Mouse (Mus musculus): ENCODE results near the gene Filip1. TPM values are rescaled to one million over a fixed set of nuclear protein-coding genes. Genes with fewer than 3 reads are reported as not detected.
A peak's percentile ranks its signal among the peaks of the same experiment; 100 is the strongest.

Gene Filip1
- polyA plus RNA-seq, 1 experiment from 2014 or later = 10.4 TPM

DNA sequence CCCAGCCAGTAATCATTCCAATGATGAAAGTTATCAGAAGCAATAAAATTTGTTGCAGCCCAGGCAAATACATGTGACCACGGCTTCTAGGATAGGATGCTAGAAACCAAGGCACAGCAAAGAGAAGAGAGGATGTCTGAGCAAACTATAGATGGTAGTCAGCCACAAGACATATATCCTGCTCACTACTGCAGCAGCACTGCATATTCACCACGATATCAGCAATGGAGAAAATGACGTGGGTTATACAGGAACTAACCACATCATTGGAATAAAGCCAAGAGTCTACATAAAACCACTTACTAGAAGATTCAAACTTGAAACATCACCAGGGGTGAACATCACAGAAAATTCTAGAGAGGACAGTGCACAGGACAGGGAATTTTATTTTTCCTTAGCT is 113.8 kb downstream of the Filip1 start:
- H3K27me3 ChIP-seq (replicated peaks; ENCODE audit: control insufficient read depth, insufficient read depth, low read length) = no peaks in the 10 kb centered on the region
- H3K4me3 ChIP-seq (ENCODE audit: low read depth, low read length) = no peak overlapping the region
- 50% methylated on average over 3 of the region's 3 CpGs for WGBS
- DNase-seq (ENCODE audit: low spot score) (no peak), ATAC-seq (ENCODE audit: low read depth) (no peak)
- no peaks in the 10 kb centered on the region for H3K36me3 ChIP-seq (ENCODE audit: control insufficient read depth, insufficient read depth, low read length)
- H3K9me3 ChIP-seq (ENCODE audit: control insufficient read depth, low read length) = no peaks in the 10 kb centered on the region
- no peak overlapping the region for H3K27ac ChIP-seq (replicated peaks; ENCODE audit: low read depth, low read length)
- no peak overlapping the region for H3K4me2 ChIP-seq (ENCODE audit: low read depth, low read length)
- H3K4me1 ChIP-seq (ENCODE audit: control insufficient read depth, insufficient read depth, low read length) = no peaks in the 10 kb centered on the region
- no peak overlapping the region for H3K9ac ChIP-seq (ENCODE audit: low read depth, low read length)

DNA sequence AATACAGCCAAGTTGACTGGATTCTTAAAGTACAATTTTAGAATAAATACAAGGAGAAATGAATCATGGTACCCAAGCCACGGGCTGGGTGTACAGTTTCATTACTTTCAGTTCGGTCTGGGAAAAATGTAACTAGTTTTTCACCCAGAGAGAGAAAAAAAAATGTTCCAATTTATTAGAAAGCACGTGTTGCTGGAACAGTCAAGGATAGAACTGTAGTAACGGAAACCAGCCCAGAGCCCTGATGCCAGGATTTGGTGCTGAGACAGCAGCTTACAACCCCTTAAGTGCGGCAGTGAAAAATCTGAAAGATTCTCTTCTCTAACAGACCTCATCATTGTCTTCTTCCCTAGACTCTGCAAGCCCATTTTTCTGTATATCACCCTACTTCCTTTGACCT is 118.0 kb downstream of the Filip1 start:
- no peaks in the 10 kb centered on the region for H3K36me3 ChIP-seq (ENCODE audit: control insufficient read depth, insufficient read depth, low read length)
- WGBS = 38% methylated on average over 5 of the region's 5 CpGs
- no peak overlapping the region for H3K4me2 ChIP-seq (ENCODE audit: low read depth, low read length)
- no peak overlapping the region for H3K4me3 ChIP-seq (ENCODE audit: low read depth, low read length)
- no peaks in the 10 kb centered on the region for H3K4me1 ChIP-seq (ENCODE audit: control insufficient read depth, insufficient read depth, low read length)
- H3K27ac ChIP-seq (replicated peaks; ENCODE audit: low read depth, low read length) = no peak overlapping the region
- ATAC-seq (ENCODE audit: low read depth) (no peak), DNase-seq (ENCODE audit: low spot score) (peak; percentile 53)
- H3K9ac ChIP-seq (ENCODE audit: low read depth, low read length) = no peak overlapping the region
- no peaks in the 10 kb centered on the region for H3K9me3 ChIP-seq (ENCODE audit: control insufficient read depth, low read length)
- H3K27me3 ChIP-seq (replicated peaks; ENCODE audit: control insufficient read depth, insufficient read depth, low read length) = no peaks in the 10 kb centered on the region

DNA sequence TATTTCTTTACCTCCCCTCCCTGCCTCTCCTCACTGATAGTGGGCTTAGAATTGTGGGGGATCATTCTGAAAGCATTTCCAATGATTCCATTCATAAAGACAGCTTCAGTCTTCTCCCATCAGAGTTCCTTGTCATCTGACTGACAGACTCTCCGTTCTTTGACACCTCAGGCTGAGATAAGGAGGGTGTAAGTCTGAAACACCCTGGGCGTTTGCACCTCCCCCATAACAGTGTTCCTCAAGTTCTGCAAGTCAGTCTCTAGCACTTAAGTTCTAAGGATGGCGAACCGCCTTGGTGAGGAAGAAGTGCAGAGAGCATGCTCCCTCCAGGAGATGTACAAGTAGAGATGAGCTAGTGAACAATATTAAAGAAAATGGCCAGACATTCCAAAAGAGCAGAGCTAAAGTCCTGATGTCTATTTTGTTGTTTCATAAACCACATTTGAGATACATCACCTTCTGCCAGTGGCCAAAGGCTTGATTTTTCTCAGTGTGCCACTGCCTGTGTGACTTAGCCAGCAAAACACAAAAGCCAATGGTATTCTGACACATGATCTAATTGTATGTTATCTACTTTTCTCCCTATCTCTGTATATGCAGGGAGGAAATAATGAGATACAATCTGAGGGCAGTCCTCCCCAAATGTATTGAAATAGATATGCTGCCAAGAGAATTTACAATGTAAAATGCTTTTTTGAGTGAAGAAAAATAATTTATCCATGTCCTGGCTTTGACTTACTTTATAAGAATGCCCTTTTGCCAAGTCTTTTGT is 118.6 kb downstream of the Filip1 start:
- H3K4me3 ChIP-seq (ENCODE audit: low read depth, low read length) = no peak overlapping the region
- H3K36me3 ChIP-seq (ENCODE audit: control insufficient read depth, insufficient read depth, low read length) = no peaks in the 10 kb centered on the region
- H3K4me2 ChIP-seq (ENCODE audit: low read depth, low read length) = no peak overlapping the region
- no peak overlapping the region for H3K27ac ChIP-seq (replicated peaks; ENCODE audit: low read depth, low read length)
- no peak overlapping the region for H3K9ac ChIP-seq (ENCODE audit: low read depth, low read length)
- H3K9me3 ChIP-seq (ENCODE audit: control insufficient read depth, low read length) = no peaks in the 10 kb centered on the region
- no peak for DNase-seq (ENCODE audit: low spot score)
- ATAC-seq (ENCODE audit: low read depth) = no peak
- no peaks in the 10 kb centered on the region for H3K4me1 ChIP-seq (ENCODE audit: control insufficient read depth, insufficient read depth, low read length)
- 69% methylated on average over 4 of the region's 4 CpGs for WGBS
- H3K27me3 ChIP-seq (replicated peaks; ENCODE audit: control insufficient read depth, insufficient read depth, low read length) = no peaks in the 10 kb centered on the region

DNA sequence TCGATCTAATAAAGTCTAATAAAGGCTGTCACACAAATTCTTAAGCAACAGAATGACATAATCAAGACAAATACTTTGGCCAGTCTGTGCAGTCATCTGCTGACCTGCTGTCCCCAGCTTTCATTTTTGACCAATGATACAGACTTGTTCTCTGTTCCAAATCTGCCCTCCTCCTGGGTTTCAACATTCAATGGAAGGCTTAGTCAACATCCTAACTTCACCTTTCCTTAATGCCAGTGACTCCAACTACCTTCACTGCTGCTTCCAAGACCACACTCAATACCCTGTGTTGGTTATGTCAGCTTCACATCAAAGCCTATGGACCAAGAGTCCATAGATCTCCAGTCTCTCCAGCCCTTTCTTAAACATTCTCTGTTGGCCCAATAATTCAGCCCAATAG is 120.5 kb downstream of the Filip1 start:
- no peaks in the 10 kb centered on the region for H3K27me3 ChIP-seq (replicated peaks; ENCODE audit: control insufficient read depth, insufficient read depth, low read length)
- no peak overlapping the region for H3K4me2 ChIP-seq (ENCODE audit: low read depth, low read length)
- H3K9ac ChIP-seq (ENCODE audit: low read depth, low read length) = no peak overlapping the region
- H3K9me3 ChIP-seq (ENCODE audit: control insufficient read depth, low read length) = no peaks in the 10 kb centered on the region
- no peak for DNase-seq (ENCODE audit: low spot score)
- H3K27ac ChIP-seq (replicated peaks; ENCODE audit: low read depth, low read length) = no peak overlapping the region
- WGBS = 83% methylated on average over 1 of the region's 1 CpGs
- no peak for ATAC-seq (ENCODE audit: low read depth)
- H3K36me3 ChIP-seq (ENCODE audit: control insufficient read depth, insufficient read depth, low read length) = no peaks in the 10 kb centered on the region
- H3K4me3 ChIP-seq (ENCODE audit: low read depth, low read length) = no peak overlapping the region
- H3K4me1 ChIP-seq (ENCODE audit: control insufficient read depth, insufficient read depth, low read length) = no peaks in the 10 kb centered on the region

DNA sequence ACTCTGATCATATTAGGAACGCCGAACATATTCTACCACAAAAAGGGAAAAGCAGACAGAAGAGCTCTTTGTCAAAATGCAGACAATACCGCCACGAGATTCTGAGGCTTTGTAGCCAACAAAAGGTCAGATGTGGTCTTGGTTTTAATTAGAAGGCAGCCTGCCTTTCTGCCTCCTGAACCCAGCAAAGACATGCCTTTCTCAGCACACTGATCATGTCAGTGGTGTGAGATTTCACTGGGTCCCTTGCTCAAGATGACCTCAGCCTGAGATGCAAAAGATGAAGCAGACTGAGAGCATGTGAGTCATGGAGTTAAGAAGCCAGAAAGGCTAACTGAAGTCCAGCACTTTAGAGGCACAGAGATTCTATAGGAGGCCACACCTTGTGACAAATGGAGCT is 122.2 kb downstream of the Filip1 start:
- DNase-seq (ENCODE audit: low spot score) (no peak), ATAC-seq (ENCODE audit: low read depth) (no peak)
- H3K9me3 ChIP-seq (ENCODE audit: control insufficient read depth, low read length) = no peaks in the 10 kb centered on the region
- H3K4me3 ChIP-seq (ENCODE audit: low read depth, low read length) = no peak overlapping the region
- no peaks in the 10 kb centered on the region for H3K4me1 ChIP-seq (ENCODE audit: control insufficient read depth, insufficient read depth, low read length)
- no peak overlapping the region for H3K9ac ChIP-seq (ENCODE audit: low read depth, low read length)
- H3K27me3 ChIP-seq (replicated peaks; ENCODE audit: control insufficient read depth, insufficient read depth, low read length) = no peaks in the 10 kb centered on the region
- 29% methylated on average over 4 of the region's 4 CpGs for WGBS
- no peak overlapping the region for H3K27ac ChIP-seq (replicated peaks; ENCODE audit: low read depth, low read length)
- H3K4me2 ChIP-seq (ENCODE audit: low read depth, low read length) = no peak overlapping the region
- H3K36me3 ChIP-seq (ENCODE audit: control insufficient read depth, insufficient read depth, low read length) = no peaks in the 10 kb centered on the region

DNA sequence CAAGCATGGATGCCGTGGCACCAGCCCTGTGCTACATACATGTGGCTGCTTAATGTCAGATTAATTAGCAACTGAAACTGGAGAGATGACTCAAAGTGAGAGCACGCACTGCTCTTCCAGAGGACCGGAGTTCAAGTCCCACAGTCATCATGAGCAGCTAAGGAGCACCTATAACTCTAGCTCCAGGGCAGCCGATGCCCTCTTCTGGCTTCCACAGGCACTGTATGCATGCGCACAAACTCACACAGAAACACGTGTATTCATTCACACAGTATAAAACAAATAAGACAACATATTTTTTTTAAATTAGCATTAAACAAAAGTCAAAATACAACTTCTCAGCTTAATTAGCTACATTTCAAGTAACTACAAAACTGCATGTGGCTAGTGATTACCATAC is 123.5 kb downstream of the Filip1 start:
- H3K4me1 ChIP-seq (ENCODE audit: control insufficient read depth, insufficient read depth, low read length) = no peaks in the 10 kb centered on the region
- ATAC-seq (ENCODE audit: low read depth) (no peak), DNase-seq (ENCODE audit: low spot score) (no peak)
- 84% methylated on average over 6 of the region's 6 CpGs for WGBS
- no peak overlapping the region for H3K27ac ChIP-seq (replicated peaks; ENCODE audit: low read depth, low read length)
- no peaks in the 10 kb centered on the region for H3K27me3 ChIP-seq (replicated peaks; ENCODE audit: control insufficient read depth, insufficient read depth, low read length)
- no peaks in the 10 kb centered on the region for H3K36me3 ChIP-seq (ENCODE audit: control insufficient read depth, insufficient read depth, low read length)
- H3K4me2 ChIP-seq (ENCODE audit: low read depth, low read length) = no peak overlapping the region
- H3K9me3 ChIP-seq (ENCODE audit: control insufficient read depth, low read length) = no peaks in the 10 kb centered on the region
- no peak overlapping the region for H3K4me3 ChIP-seq (ENCODE audit: low read depth, low read length)
- H3K9ac ChIP-seq (ENCODE audit: low read depth, low read length) = no peak overlapping the region

DNA sequence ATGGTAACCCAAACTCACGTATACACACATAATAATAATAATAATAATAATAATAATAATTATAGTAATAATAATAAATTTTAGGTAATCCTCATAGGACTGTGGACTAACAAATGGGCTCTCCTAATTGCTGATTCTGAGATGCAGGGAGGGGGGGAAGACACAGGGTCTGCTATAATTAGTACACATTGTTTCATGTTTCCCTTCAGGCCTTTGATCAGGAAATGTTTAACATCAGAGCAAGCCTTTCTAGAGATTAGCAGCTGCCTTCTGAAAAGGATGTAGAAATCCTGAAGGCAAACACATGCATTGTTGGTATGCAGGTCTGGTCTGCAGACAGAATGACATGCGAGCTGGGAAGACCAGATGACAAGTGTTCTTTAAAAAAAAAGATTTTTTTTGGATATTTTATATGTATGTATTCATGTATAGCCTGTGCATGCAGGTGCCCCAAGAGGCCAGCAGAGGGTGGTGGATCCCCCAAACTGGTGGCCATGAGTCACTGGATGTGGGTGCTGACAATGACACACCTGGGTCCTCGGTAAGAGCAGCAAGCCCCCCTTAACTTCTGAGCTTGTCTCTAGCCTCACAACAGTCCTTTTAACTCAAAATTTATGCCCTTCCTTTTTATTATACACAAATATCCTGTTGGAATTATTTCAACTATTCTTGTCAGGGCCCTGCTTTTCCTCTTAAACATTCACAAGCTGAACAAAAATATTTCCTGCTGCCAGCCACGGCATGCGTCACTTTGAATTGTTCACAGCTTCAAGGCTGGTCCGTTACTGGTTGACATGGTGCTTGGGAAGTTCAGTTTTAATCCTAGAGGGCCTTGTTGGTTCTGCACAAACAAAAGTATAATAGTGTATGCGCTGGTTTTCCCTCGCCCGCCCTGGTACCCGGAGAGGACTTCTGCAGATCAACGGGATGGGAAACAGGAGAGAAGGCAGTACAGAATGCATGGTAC is 127.1 kb downstream of the Filip1 start:
- no peak overlapping the region for H3K4me3 ChIP-seq (ENCODE audit: low read depth, low read length)
- no peak overlapping the region for H3K9ac ChIP-seq (ENCODE audit: low read depth, low read length)
- ATAC-seq (ENCODE audit: low read depth) (no peak), DNase-seq (ENCODE audit: low spot score) (peak; percentile 20)
- H3K4me2 ChIP-seq (ENCODE audit: low read depth, low read length) = no peak overlapping the region
- H3K9me3 ChIP-seq (ENCODE audit: control insufficient read depth, low read length) = no peaks in the 10 kb centered on the region
- H3K36me3 ChIP-seq (ENCODE audit: control insufficient read depth, insufficient read depth, low read length) = no peaks in the 10 kb centered on the region
- WGBS = 70% methylated on average over 11 of the region's 11 CpGs
- no peaks in the 10 kb centered on the region for H3K27me3 ChIP-seq (replicated peaks; ENCODE audit: control insufficient read depth, insufficient read depth, low read length)
- 0 out of 2 replicates have a peak overlapping the region, but pooled peaks have one; percentile 19 for H3K27ac ChIP-seq (replicated peaks; ENCODE audit: low read depth, low read length)
- H3K4me1 ChIP-seq (ENCODE audit: control insufficient read depth, insufficient read depth, low read length) = no peaks in the 10 kb centered on the region

DNA sequence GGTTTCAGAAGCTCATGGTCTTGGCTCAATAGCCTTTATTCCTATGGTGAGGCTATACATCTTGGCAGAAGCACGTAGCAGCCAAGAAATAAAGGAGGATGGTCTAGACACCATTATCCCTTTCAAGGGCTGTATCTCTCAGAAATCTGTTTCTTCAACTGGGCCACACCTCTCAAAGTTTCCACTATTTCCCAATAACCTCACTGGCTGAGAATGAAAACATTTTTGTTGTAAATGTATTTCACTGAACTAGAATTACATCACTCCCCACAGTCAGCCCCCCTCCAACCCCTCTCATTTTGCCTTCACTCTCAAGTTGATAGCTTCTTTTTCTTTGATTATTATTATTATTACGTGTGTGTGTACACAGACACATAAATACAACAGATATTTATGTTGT is 129.5 kb downstream of the Filip1 start:
- Histone ChIP-seq H3K36me3 (ENCODE audit: control insufficient read depth, insufficient read depth, low read length) (no peaks in the 10 kb centered on the region), H3K27ac (replicated peaks; ENCODE audit: low read depth, low read length) (no peak overlapping the region), H3K4me3 (ENCODE audit: low read depth, low read length) (no peak overlapping the region), H3K9me3 (ENCODE audit: control insufficient read depth, low read length) (no peaks in the 10 kb centered on the region), H3K4me2 (ENCODE audit: low read depth, low read length) (no peak overlapping the region), H3K27me3 (replicated peaks; ENCODE audit: control insufficient read depth, insufficient read depth, low read length) (no peaks in the 10 kb centered on the region), H3K4me1 (ENCODE audit: control insufficient read depth, insufficient read depth, low read length) (no peaks in the 10 kb centered on the region), H3K9ac (ENCODE audit: low read depth, low read length) (no peak overlapping the region)
- ATAC-seq (ENCODE audit: low read depth) (no peak), DNase-seq (ENCODE audit: low spot score) (no peak)
- WGBS = 76% methylated on average over 2 of the region's 2 CpGs

Data from embryonic facial prominence, embryonic 14.5 days (tissue).